Mouse (Mus musculus) lung, adult 2 months (tissue): ENCODE measurements at regions not wholly inside any gene's neighbourhood (a gene's known extent, or its start where the extent isn't known, plus 50 kb on each side); places are given as distances from the start of the nearest gene placed in this dataset.

ENCODE experiments used
- CTCF ChIP-seq: fragments of 200-500 bp; IDR thresholded peaks from 2 replicates; pipeline ENCODE4 v1.5.1; 2011; ENCODE audit warnings: mild to moderate bottlenecking, low read length, control low read depth; ENCODE audit not compliant: insufficient read depth
- POLR2A ChIP-seq: fragments of 200-500 bp; IDR thresholded peaks from 2 replicates; pipeline ENCODE4 v1.6.1; 2011; ENCODE audit warnings: low read depth, mild to moderate bottlenecking, control low read depth, low read length, borderline replicate concordance; ENCODE audit errors: extremely low read depth

DNA sequence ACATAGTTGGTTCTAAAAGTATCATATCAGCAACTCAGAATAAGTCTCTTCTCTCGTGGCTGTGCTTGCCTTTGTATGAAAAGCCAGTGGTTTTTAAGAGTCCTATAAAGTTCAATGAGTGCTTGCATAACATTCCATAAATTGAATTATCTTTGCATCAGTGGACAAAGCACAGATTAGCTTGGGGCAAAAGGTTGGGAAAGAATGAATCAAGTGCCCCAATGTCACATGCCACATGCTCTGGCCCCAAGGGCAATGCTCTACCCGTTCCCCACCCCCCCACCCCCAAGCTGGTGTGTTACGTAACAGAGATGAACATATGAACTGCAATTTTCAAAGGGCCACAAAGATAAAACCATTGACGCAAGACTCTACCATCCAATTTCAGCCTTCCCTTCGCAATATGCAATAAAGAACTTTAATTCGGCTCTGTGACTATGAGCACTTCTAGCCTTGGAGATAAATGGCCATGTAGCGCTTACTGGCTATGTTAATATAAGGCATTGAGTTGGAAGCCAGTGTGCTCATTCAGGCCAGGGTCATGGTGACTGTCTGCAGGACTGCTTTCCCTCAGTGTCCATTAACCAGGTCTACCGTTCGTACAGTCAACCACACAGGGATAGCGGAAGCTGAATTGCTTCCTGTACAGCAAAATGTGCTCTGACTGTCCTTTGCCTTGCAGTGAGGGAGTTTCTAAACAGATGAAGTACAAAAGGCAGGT is 421.1 kb upstream of the Adamts16 start:
- TF ChIP-seq POLR2A (no peak), CTCF (no peak)
